Mouse (Mus musculus) liver, embryonic 13.5 days (tissue): ENCODE measurements around the gene Ppard. TPM values are rescaled to one million over a fixed set of nuclear protein-coding genes. Genes with fewer than 3 reads are reported as not detected.

Source experiments
- ATAC-seq: fragments of 200-750 bp; cut with Nextera tagmentation; 2 replicates; pipeline ENCODE4 v1.8.0; 2017; ENCODE audit warnings: low read depth, mild to moderate bottlenecking, moderate number of reproducible peaks, moderate library complexity
- DNase-seq: peaks from one replicate; pipeline ENCODE4 v3.0.0; 2022
- H3K27ac ChIP-seq: fragments of 300-500 bp; sonication (generic); 2 replicates; pipeline ENCODE4 v1.5.1; 2015; ENCODE audit warnings: moderate library complexity, mild to moderate bottlenecking, inconsistent platforms
- H3K27me3 ChIP-seq: fragments of 300-500 bp; sonication (generic); 2 replicates; pipeline ENCODE4 v1.6.1; 2015; ENCODE audit warnings: mild to moderate bottlenecking, inconsistent platforms
- H3K36me3 ChIP-seq: fragments of 300-500 bp; sonication (generic); 2 replicates; pipeline ENCODE4 v1.6.1; 2015; ENCODE audit warnings: mild to moderate bottlenecking, inconsistent platforms
- H3K4me1 ChIP-seq: fragments of 300-500 bp; sonication (generic); replicated peaks from 2 replicates; pipeline ENCODE4 v1.6.1; 2015; ENCODE audit warnings: inconsistent platforms
- H3K4me2 ChIP-seq: fragments of 300-500 bp; sonication (generic); 2 replicates; pipeline ENCODE4 v1.6.1; 2015; ENCODE audit warnings: inconsistent platforms, mild to moderate bottlenecking, moderate library complexity
- H3K4me3 ChIP-seq: fragments of 300-500 bp; sonication (generic); replicated peaks from 2 replicates; pipeline ENCODE4 v1.5.1; 2015; ENCODE audit warnings: mild to moderate bottlenecking, inconsistent platforms
- H3K9ac ChIP-seq: fragments of 300-500 bp; sonication (generic); 2 replicates; pipeline ENCODE4 v1.6.1; 2015; ENCODE audit warnings: mild to moderate bottlenecking, inconsistent platforms
- H3K9me3 ChIP-seq: fragments of 300-500 bp; sonication (generic); replicated peaks from 2 replicates; pipeline ENCODE4 v1.6.1; 2016; ENCODE audit warnings: inconsistent platforms
- WGBS: fragments of 180-500 bp; shearing (Covaris S2); methylation state at CpG from one replicate; pipeline ENCODE4 v1.1.7; 2015; ENCODE audit not compliant: insufficient replicate concordance; 5-methylcytosine and 5-hydroxymethylcytosine counted together
- polyA plus RNA-seq: library from polyadenylated mRNA; unstranded; fragments of >200 nt; fragmentation: Nextera tagmentation; extraction: Ambion mirVana; gene quantifications from 2 replicates; pipeline ENCODE4 v1.2.1, GENCODE M21; 2015

The Ppard gene
- polyA plus RNA-seq, 1 experiment from 2014 or later, result 1.4 TPM

DNA sequence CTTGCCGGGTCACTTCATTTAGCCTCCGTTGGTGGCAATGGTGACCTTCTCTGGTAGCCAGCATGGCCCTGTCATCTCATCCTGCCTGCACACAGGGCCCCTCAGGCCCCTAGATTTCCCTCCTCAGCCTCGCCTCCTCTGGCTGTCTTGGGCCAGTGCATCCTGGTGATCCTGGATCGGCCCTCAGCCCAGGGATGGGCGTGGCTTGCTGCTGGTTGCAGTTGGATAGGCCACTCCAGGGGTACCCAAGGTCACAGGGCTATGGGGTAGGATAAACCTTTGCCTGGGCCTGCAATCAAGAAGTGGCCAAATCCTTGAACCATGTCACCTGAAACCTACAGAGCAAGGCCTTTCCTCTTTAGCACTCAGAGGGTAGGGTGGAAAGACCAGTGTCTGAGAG lies 54.5 kb downstream of the Ppard start:
- no peak for ATAC-seq
- 54% methylated on average over 5 of the region's 5 CpGs for WGBS

DNA sequence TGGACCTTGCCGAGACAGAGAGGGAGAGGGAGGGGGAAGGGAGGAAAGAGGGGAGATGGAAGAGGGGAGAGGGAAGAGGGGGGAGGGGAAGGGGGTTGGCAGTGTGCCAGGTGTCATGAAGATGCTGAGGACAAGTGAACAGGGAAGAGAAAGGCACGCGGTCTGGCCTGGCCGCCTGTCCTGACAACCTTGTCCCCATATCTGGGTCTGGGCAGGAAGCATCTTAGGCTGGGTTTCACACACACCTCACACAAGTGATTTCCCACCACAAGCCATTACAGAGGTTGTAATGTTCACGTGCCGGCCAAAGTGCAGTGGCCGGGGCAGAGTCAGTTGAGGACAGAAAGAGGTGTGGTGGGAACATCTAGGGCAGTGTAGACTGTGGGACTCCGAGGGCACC lies 55.1 kb downstream of the Ppard start:
- ATAC-seq, result peak; percentile 54
- Histone ChIP-seq H3K9me3 (no peaks in the 10 kb centered on the region), H3K4me3 (no peak overlapping the region), H3K9ac (no peak overlapping the region), H3K4me1 (peaks cover 37% of the 10 kb centered on the region), H3K27ac (no peak overlapping the region), H3K36me3 (peaks cover 20% of the 10 kb centered on the region), H3K27me3 (no peaks in the 10 kb centered on the region), H3K4me2 (no peak overlapping the region)
- no peak for DNase-seq
- 55% methylated on average over 8 of the region's 8 CpGs for WGBS

More for the DNA sequence above, 54.5 kb downstream of the Ppard start:
- Histone ChIP-seq H3K4me3 (no peak overlapping the region), H3K9me3 (no peaks in the 10 kb centered on the region), H3K9ac (no peak overlapping the region), H3K27ac (no peak overlapping the region; the same call in 1 of the 2 replicates), H3K4me1 (peaks cover 39% of the 10 kb centered on the region), H3K4me2 (no peak overlapping the region), H3K27me3 (no peaks in the 10 kb centered on the region), H3K36me3 (peaks cover 14% of the 10 kb centered on the region)
- no peak for DNase-seq

DNA sequence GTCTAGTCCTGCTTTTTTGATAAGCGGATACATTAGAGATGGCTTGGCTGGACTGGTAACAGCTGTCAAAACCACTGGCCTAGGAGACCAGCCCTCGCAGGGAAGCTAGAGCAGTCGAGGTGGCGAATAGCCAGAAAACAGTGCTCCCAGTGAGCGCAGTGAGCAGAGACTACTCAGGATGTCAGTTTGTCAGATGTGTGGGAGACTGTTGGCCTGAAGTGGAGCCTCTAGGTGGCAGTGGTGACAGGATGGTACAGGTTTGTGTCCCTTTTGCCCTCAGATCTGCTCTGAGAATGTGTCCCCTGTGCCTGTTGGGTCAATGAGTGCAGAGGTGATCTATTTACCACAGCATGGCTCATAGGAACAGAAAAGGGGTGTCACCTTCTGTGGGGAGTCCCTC lies 55.5 kb downstream of the Ppard start:
- no peak for ATAC-seq
- no peak for DNase-seq
- H3K4me2 ChIP-seq, result no peak overlapping the region

DNA sequence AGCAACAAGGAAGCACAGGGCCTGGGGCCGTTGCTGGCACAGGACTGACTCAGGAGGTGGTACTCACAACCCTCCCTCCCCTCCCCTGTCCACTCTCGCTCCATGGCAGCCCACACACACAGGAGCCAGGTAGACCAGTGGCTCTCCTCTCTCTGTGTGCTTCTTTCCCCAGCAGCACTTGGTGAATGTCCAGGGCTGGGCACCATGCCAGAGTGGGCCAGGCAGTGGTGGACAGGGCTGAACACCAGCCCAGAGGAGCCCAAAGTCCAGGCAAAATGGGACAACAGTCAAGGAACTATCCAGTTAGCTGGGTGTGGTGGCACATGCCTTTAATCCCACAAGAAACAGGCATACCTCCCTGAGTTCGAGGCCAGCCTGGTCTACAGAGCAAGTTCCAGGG lies 57.8 kb downstream of the Ppard start:
- no peak for ATAC-seq
- peaks cover 29% of the 10 kb centered on the region for H3K36me3 ChIP-seq
- H3K27ac ChIP-seq, result no peak overlapping the region
- H3K27me3 ChIP-seq, result no peaks in the 10 kb centered on the region
- no peak for DNase-seq
- no peak overlapping the region for H3K9ac ChIP-seq
- H3K4me2 ChIP-seq, result no peak overlapping the region
- no peaks in the 10 kb centered on the region for H3K9me3 ChIP-seq
- WGBS, result 63% methylated on average over 2 of the region's 3 CpGs
- H3K4me1 ChIP-seq, result peaks cover 54% of the 10 kb centered on the region
- no peak overlapping the region for H3K4me3 ChIP-seq

More for the DNA sequence above, 55.5 kb downstream of the Ppard start:
- WGBS, result 56% methylated on average over 5 of the region's 5 CpGs
- H3K4me1 ChIP-seq, result peaks cover 36% of the 10 kb centered on the region
- H3K9me3 ChIP-seq, result no peaks in the 10 kb centered on the region
- H3K36me3 ChIP-seq, result peaks cover 21% of the 10 kb centered on the region
- H3K9ac ChIP-seq, result no peak overlapping the region
- H3K4me3 ChIP-seq, result no peak overlapping the region
- H3K27me3 ChIP-seq, result no peaks in the 10 kb centered on the region
- no peak overlapping the region for H3K27ac ChIP-seq

DNA sequence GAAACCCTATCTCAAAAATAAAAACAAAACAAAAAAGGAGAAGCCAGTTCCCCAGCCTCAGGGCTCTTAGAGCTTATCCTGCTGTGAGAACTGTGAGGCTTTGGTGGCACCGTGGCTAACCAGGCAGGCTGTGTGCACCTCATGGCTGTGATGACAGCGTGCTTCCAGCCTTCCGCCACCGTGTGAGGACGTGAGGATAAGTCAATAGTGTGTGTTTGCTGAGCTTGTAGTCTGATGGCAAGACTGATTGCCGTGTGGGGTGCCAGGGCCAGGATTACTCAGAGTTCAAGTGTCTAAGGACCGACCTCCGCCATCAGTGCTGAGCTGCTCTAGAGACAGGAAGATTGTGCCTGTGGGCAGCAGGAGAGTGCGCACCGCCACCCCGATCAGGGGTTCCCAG lies 58.2 kb downstream of the Ppard start:
- WGBS, result 40% methylated on average over 11 of the region's 11 CpGs
- no peak overlapping the region for H3K27ac ChIP-seq
- ATAC-seq (peak; percentile 27; the same call in 1 of the 2 replicates), DNase-seq (no peak)
- peaks cover 55% of the 10 kb centered on the region for H3K4me1 ChIP-seq
- H3K4me2 ChIP-seq, result no peak overlapping the region
- no peak overlapping the region for H3K4me3 ChIP-seq
- H3K36me3 ChIP-seq, result peaks cover 31% of the 10 kb centered on the region
- H3K27me3 ChIP-seq, result no peaks in the 10 kb centered on the region
- no peak overlapping the region for H3K9ac ChIP-seq
- no peaks in the 10 kb centered on the region for H3K9me3 ChIP-seq

DNA sequence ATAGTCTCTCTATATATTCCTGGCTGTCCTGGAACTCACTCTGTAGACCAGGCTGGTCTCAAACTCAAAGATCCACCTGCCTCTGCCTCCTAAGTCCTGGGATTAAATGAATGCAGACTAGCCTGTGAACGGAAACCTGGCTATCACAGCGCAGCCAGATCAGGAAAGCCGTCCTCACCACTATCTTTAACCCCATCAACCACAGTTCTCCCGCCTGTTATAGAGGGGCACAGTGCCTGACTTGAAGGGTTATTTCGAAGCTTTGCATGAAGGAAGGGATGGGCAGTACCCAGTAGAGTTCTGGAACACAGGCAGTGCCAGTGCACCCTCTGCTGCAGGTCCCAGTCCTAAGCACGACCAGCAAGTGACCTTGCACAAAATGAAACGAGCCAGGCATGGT lies 58.8 kb downstream of the Ppard start:
- no peaks in the 10 kb centered on the region for H3K9me3 ChIP-seq
- 17% methylated on average over 7 of the region's 7 CpGs for WGBS
- H3K27me3 ChIP-seq, result no peaks in the 10 kb centered on the region
- peaks cover 49% of the 10 kb centered on the region for H3K4me1 ChIP-seq
- H3K4me2 ChIP-seq, result no peak overlapping the region
- H3K27ac ChIP-seq, result no peak overlapping the region
- H3K4me3 ChIP-seq, result no peak overlapping the region
- DNase-seq, result no peak
- ATAC-seq, result no peak
- H3K36me3 ChIP-seq, result peaks cover 31% of the 10 kb centered on the region
- H3K9ac ChIP-seq, result no peak overlapping the region

DNA sequence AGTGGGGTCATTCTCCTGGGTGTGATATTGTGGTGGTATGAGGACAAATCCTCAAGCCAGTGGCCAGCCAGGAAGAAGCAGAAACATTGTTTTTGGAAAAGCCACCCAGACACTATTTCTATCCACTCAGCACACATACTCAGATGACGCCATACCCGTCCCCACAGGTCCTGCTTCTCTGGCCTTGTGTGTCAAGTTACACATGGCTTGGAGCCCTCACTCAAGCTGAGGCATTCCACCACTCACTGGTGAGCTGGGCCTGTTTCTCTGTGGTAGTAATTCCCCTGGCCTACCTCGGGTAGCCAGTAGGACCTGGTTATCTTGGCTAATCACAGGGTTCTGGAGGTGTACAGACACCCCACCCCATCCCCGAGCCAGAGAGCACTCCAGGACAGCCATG lies 61.2 kb downstream of the Ppard start:
- 47% methylated on average over 4 of the region's 4 CpGs for WGBS

DNA sequence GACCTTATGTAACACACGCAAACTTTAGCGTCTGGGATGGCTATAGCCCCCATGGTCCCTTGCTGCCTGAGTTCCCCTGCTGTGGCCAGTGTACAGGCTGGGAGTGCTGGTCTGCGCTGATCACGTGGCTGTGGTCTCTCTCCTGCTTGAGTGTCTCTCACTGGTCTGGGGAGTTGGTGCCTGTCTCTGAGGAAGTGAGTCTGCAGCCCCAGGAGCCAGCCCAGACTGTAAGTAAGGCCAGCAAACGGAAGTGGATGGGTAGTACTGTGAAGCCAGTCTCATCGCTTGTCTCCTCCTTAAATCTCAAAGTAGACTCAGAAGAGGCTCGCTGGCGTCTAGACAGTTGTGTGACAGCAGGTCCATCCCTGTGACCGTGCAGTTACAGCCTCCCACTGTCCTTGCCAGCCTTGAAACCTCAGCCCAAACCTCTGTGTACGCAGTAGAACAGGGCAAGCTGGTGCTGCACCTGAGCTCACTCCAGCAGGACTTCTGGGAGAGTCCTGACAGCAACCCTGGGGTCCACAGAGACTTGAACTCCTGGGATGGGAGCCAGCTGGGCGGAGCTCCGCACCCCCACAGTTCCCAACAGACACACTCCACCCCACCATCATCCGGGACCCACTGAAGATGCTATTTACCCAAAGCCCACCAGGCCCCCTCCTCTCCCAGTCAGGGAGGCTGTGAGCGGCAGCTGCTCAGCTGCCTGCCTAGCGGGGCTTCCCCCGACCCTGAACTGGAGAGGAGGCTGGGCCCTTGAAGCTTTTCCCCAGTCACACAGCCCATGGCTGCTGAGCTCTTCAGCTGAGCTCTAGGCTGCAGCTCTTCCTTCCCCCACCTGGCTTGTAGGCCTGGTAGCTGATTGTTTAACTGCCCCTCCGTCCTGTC lies 62.2 kb downstream of the Ppard start:
- no peak for ATAC-seq
- 54% methylated on average over 17 of the region's 17 CpGs for WGBS
- no peak overlapping the region for H3K4me3 ChIP-seq
- H3K36me3 ChIP-seq, result peaks cover 48% of the 10 kb centered on the region
- H3K27ac ChIP-seq, result no peak overlapping the region; the same call in 1 of the 2 replicates
- H3K9ac ChIP-seq, result no peak overlapping the region
- no peak overlapping the region for H3K4me2 ChIP-seq
- H3K9me3 ChIP-seq, result no peaks in the 10 kb centered on the region
- peaks cover 40% of the 10 kb centered on the region for H3K4me1 ChIP-seq
- DNase-seq, result no peak
- H3K27me3 ChIP-seq, result no peaks in the 10 kb centered on the region

More for the DNA sequence above, 61.2 kb downstream of the Ppard start:
- H3K36me3 ChIP-seq, result peaks cover 40% of the 10 kb centered on the region
- no peak overlapping the region for H3K4me2 ChIP-seq
- DNase-seq, result no peak
- H3K4me1 ChIP-seq, result peaks cover 40% of the 10 kb centered on the region
- H3K27ac ChIP-seq, result 0 out of 2 replicates have a peak overlapping the region, but pooled peaks have one; percentile 13
- H3K27me3 ChIP-seq, result no peaks in the 10 kb centered on the region
- H3K4me3 ChIP-seq, result no peak overlapping the region
- H3K9me3 ChIP-seq, result no peaks in the 10 kb centered on the region
- H3K9ac ChIP-seq, result no peak overlapping the region
- ATAC-seq, result no peak

DNA sequence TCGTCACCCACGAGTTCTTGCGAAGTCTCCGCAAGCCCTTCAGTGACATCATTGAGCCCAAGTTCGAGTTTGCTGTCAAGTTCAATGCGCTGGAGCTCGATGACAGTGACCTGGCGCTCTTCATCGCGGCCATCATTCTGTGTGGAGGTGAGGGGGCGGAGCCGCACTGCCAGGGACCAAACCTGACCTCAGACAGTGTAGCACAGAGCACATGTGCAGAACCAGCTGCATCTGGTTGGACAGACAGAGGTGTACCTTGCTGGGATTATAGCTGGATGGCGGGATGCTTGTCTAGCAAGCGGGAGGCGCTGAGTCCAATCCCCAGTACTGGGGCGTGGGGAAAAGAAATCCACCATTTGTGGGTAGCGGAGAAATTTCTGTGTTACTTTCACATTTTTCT lies 66.4 kb downstream of the Ppard start:
- no peak overlapping the region for H3K27ac ChIP-seq

DNA sequence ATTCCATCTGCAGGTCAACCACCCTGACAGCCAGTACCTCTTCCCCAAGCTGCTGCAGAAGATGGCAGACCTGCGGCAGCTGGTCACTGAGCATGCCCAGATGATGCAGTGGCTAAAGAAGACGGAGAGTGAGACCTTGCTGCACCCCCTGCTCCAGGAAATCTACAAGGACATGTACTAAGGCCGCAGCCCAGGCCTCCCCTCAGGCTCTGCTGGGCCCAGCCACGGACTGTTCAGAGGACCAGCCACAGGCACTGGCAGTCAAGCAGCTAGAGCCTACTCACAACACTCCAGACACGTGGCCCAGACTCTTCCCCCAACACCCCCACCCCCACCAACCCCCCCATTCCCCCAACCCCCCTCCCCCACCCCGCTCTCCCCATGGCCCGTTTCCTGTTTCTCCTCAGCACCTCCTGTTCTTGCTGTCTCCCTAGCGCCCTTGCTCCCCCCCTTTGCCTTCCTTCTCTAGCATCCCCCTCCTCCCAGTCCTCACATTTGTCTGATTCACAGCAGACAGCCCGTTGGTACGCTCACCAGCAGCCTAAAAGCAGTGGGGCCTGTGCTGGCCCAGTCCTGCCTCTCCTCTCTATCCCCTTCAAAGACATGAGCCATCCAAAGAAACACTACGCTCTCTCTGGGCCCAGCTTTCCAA lies 67.3 kb downstream of the Ppard start:
- no peaks in the 10 kb centered on the region for H3K9me3 ChIP-seq
- no peak for ATAC-seq
- H3K4me3 ChIP-seq, result no peak overlapping the region
- peaks cover 43% of the 10 kb centered on the region for H3K36me3 ChIP-seq
- DNase-seq, result no peak
- WGBS, result 55% methylated on average over 10 of the region's 11 CpGs
- no peak overlapping the region for H3K9ac ChIP-seq
- no peaks in the 10 kb centered on the region for H3K27me3 ChIP-seq
- H3K4me2 ChIP-seq, result no peak overlapping the region
- H3K4me1 ChIP-seq, result peaks cover 11% of the 10 kb centered on the region
- no peak overlapping the region for H3K27ac ChIP-seq

More for the DNA sequence above, 66.4 kb downstream of the Ppard start:
- H3K9ac ChIP-seq, result no peak overlapping the region
- H3K9me3 ChIP-seq, result no peaks in the 10 kb centered on the region
- no peaks in the 10 kb centered on the region for H3K27me3 ChIP-seq
- peaks cover 14% of the 10 kb centered on the region for H3K4me1 ChIP-seq
- H3K36me3 ChIP-seq, result peaks cover 46% of the 10 kb centered on the region
- no peak for DNase-seq
- no peak overlapping the region for H3K4me3 ChIP-seq
- 91% methylated on average over 17 of the region's 17 CpGs for WGBS
- ATAC-seq, result no peak
- H3K4me2 ChIP-seq, result no peak overlapping the region

DNA sequence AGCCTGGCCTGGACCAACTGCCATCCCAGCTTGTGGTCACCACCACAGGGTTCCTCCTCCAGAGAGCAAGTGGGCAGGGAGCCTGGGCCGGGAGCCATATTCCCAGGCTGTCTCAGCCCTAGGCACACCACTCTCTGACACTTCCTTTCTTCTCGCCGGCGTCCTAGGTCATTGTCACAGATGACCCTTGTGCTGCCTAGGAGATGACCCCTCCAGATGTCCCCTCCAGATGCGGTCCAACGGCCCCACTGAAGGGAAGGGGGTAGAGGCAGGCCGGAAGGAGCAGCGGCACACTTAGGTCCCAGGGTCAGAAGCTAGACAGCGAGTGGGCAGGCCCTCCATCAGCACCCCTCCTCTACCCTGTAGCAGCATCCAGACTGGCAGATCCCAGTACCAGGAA lies 67.8 kb downstream of the Ppard start:
- DNase-seq (no peak), ATAC-seq (no peak)
- Histone ChIP-seq H3K4me3 (no peak overlapping the region), H3K27me3 (no peaks in the 10 kb centered on the region), H3K27ac (no peak overlapping the region), H3K4me2 (no peak overlapping the region), H3K9ac (no peak overlapping the region), H3K9me3 (0 out of 2 replicates have a peak, but pooled peaks cover under 1% of the 10 kb centered on the region), H3K4me1 (peaks cover 6% of the 10 kb centered on the region), H3K36me3 (peaks cover 38% of the 10 kb centered on the region)
- 70% methylated on average over 9 of the region's 9 CpGs for whole genome bisulfite sequencing
